In the genomic region with DNA sequence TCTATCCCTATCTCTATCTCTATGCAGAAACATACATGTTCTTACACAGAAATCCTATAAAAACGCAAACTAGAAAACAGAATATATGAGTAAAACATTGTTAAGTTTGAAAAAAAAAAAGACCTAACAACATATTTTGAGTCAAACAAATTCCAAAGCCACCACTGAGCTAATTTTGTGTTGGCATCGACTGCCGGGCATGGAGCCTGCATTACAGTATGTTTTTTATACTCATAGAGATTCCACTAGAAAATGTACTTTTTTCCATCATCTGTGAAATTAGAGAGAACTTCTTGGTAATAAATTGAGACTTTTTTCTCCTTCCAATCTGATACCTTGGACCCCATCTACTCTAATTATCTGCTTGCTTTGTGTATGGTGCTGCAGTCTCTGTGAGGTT, we compare ENCODE assay signal across 12 mouse cellular contexts.
"Had no signal": no experiment of that assay in that cellular context is flagged by ENCODE, and none has a peak within 500 bp of the region (broad histone marks: within the 10 kb centered on the region; RNA-seq: fewer than 3 reads in every experiment).

No protein-coding gene starts in this region.

- DNase-seq: kidney, adult 11 months; kidney, adult 9 months; kidney, postnatal 36 days; layer of hippocampus, adult 9-11 months; layer of hippocampus, postnatal 36 days; left cerebral cortex, postnatal 4 days; lung, adult 2 months; lung, postnatal 36 days; spleen, adult 18-20 months; thymus, postnatal 4 days had no signal

- ATAC-seq: lung, postnatal 0 days; midbrain, embryonic 13.5 days had no signal
